Mouse (Mus musculus): Measurements from ENCODE around the gene Dnajc19.

DNA sequence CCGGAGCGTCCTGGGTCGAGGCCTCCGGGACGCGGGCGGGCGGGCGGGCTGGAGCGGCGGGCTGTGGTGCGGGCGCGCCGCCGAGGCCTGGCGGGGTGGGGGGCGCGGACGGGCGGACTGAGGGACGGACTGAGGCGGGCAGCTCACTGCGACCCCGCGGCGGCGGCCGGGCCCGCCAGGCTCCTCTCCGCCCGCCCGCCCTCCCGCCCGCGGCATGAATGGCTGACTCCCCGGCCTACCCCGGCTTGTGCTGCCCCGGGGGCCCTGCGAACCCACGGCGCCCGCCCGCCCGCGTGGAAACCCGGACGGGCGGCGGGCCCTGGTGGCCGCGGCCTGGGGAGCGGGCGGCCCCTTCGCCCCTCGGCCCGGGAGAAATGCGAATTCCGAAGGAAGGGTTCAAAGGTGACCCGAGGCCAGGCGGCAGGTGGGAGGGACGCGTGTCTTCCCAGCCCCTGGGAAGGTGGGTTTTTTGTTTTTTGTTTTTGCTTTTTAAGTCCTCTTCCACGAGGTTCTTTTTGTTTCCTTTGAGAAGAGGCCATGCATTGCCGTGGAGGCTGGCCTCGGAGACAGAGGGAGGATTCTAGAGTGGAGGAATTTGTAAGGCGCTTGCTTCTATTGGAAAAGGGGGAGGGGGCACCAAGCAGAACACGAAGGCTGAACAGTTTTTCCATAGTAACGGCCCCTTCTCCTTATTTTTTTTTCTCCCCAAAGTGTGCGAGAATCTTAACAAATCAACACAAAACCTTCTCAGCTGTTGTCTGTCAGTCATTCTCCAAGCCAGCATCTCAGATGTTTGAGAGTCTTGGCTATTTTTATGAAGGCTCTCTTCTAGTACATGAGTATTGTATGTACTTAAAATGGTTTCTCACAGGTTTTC is 60.5 kb downstream of the Dnajc19 start:
- TF ChIP-seq CTCF (IDR thresholded peaks at IDR 0.05; ENCODE audit: control insufficient read depth, insufficient read depth, low read length) (no peak), POLR2A (IDR thresholded peaks at IDR 0.05; ENCODE audit: borderline replicate concordance, control insufficient read depth, low read depth, low read length) (no peak)

Measured in bone marrow, adult 2 months (tissue).